Mouse (Mus musculus) right cerebral cortex, postnatal 36 days (tissue): ENCODE results near the gene Cyp1a1.

Experiments
- DNase-seq, 2 experiments: peaks; one replicate each; pipeline ENCODE4 v3.0.0; 2022; ENCODE audit warnings: low spot score in 2 of 2, mixed read lengths in 1 of 2

Cyp1a1 gene

GRCm38 (mm10) chr9:57687751-57688150 is at the start of gene Cyp1a1:
Cyp1a1 (plus strand) TSS chr9:57687928.
- DNase-seq, result no peak

GRCm38 (mm10) chr9:57638651-57639459 is 48.9 kb upstream of the Cyp1a1 start:
- DNase-seq, result no peak

- DNase-seq, result no peak
Observed at GRCm38 (mm10) chr9:57639661-57640328, 47.9 kb upstream of the Cyp1a1 start.

- DNase-seq, result no peak
Observed at GRCm38 (mm10) chr9:57640384-57640783, 47.3 kb upstream of the Cyp1a1 start.

GRCm38 (mm10) chr9:57641022-57641421 is 46.7 kb upstream of the Cyp1a1 start:
- no peak for DNase-seq

- no peak for DNase-seq
Observed at GRCm38 (mm10) chr9:57641775-57642550, 45.8 kb upstream of the Cyp1a1 start.

- no peak for DNase-seq
Observed at GRCm38 (mm10) chr9:57643169-57643855, 44.4 kb upstream of the Cyp1a1 start.

GRCm38 (mm10) chr9:57643856-57644180 is 43.9 kb upstream of the Cyp1a1 start:
- DNase-seq, result no peak

- DNase-seq, result no peak
Observed at GRCm38 (mm10) chr9:57644442-57644943, 43.2 kb upstream of the Cyp1a1 start.

- DNase-seq, result peak; percentile 77 to 81
Observed at GRCm38 (mm10) chr9:57644944-57645893, 42.5 kb upstream of the Cyp1a1 start.

GRCm38 (mm10) chr9:57646551-57647103 is 41.1 kb upstream of the Cyp1a1 start:
- no peak for DNase-seq

- no peak for DNase-seq
Observed at GRCm38 (mm10) chr9:57647286-57648108, 40.2 kb upstream of the Cyp1a1 start.

GRCm38 (mm10) chr9:57650130-57650785 is 37.5 kb upstream of the Cyp1a1 start:
- DNase-seq, result no peak

- DNase-seq, result no peak
Observed at GRCm38 (mm10) chr9:57650786-57651311, 36.9 kb upstream of the Cyp1a1 start.

- DNase-seq, result no peak
Observed at GRCm38 (mm10) chr9:57652351-57652750, 35.4 kb upstream of the Cyp1a1 start.

- DNase-seq, result no peak
Observed at GRCm38 (mm10) chr9:57652855-57653254, 34.9 kb upstream of the Cyp1a1 start.

GRCm38 (mm10) chr9:57653283-57653682 is 34.4 kb upstream of the Cyp1a1 start, which contains the start of gene Csk:
Csk (minus strand) TSS chr9:57653631.
- no peak for DNase-seq

- no peak for DNase-seq
Observed at GRCm38 (mm10) chr9:57654966-57655365, 32.8 kb upstream of the Cyp1a1 start.
